Mouse (Mus musculus): ENCODE data around the gene Psme3. TPM values are rescaled to one million over a fixed set of nuclear protein-coding genes. Genes with fewer than 3 reads are reported as not detected.
A peak's percentile ranks its signal among the peaks of the same experiment; 100 is the strongest.

The Psme3 gene
- polyA plus RNA-seq, 1 experiment from 2014 or later, result 84.6 TPM

DNA sequence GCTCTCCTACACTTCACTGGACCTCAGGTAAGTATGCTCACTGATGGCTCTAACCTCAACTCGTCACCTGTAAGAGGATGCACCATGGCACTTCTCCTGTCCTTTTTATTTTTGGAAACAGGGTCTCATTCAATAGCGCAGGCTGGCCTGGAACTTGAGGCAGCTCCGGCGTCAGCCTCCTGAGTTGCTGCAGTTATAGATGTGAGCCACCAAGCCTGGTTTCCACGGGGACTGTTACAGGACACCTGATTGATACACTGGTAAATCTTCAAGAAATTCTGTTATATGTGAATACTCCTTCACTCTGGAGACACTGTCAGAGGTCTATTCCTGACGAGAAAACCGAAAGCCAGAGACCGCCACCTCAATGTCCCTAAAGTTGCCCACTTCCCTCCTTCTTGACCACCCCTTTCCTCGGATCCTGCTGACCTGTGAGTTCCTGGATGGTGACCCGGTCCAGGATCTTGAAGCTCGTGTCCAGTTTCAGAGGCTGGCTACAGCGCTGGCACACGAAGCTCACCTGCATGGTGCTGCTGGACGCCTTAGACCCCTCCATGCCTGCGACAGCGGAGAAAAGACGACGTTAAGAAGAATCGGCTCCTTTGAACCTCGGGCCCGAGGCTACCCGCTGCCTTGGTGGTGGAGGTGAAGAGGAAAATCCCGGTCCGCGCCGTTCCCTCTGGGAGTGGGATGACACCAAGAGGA lies 14.6 kb upstream of the Psme3 start:
- ATAC-seq (ENCODE audit: insufficient number of reproducible peaks, insufficient read depth, low FRiP score, low read depth), result no peak
- 14% methylated on average over 26 of the region's 26 CpGs for WGBS

GRCm38 (mm10) chr11:101302004-101302798 lies 13.8 kb upstream of the Psme3 start, which contains the start of gene Becn1:
Gene Becn1 (minus strand): TSS chr11:101302286.
- 5% methylated on average over 39 of the region's 39 CpGs for WGBS
- Histone ChIP-seq H3K36me3 (ENCODE audit: control insufficient read depth, insufficient read depth, low read length) (peaks cover 13% of the 10 kb centered on the region), H3K9me3 (ENCODE audit: control insufficient read depth, low read depth, low read length) (no peaks in the 10 kb centered on the region), H3K9ac (replicated peaks; ENCODE audit: low read depth, low read length) (peak within 1 kb of the TSS; percentile 74), H3K4me1 (ENCODE audit: control insufficient read depth, insufficient read depth, low read length) (peaks cover 12% of the 10 kb centered on the region), H3K4me3 (ENCODE audit: low read depth, low read length) (peak within 1 kb of the TSS; percentile 86), H3K27ac (ENCODE audit: low read length) (no peak within 1 kb of the TSS), H3K4me2 (replicated peaks; ENCODE audit: low read depth, low read length) (peak within 1 kb of the TSS; percentile 98), H3K27me3 (ENCODE audit: control insufficient read depth, insufficient read depth, low read length) (no peaks in the 10 kb centered on the region)
- peak; percentile 92 for ATAC-seq (ENCODE audit: insufficient number of reproducible peaks, insufficient read depth, low FRiP score, low read depth)

More for the DNA sequence above, 14.6 kb upstream of the Psme3 start:
- Histone ChIP-seq H3K4me1 (ENCODE audit: control insufficient read depth, insufficient read depth, low read length) (peaks cover 12% of the 10 kb centered on the region), H3K36me3 (ENCODE audit: control insufficient read depth, insufficient read depth, low read length) (peaks cover 13% of the 10 kb centered on the region), H3K27ac (ENCODE audit: low read length) (no peak overlapping the region), H3K9me3 (ENCODE audit: control insufficient read depth, low read depth, low read length) (no peaks in the 10 kb centered on the region), H3K4me2 (replicated peaks; ENCODE audit: low read depth, low read length) (peak overlapping the region; percentile 98), H3K9ac (replicated peaks; ENCODE audit: low read depth, low read length) (peak overlapping the region; percentile 74), H3K27me3 (ENCODE audit: control insufficient read depth, insufficient read depth, low read length) (no peaks in the 10 kb centered on the region), H3K4me3 (ENCODE audit: low read depth, low read length) (peak overlapping the region; percentile 86)

DNA sequence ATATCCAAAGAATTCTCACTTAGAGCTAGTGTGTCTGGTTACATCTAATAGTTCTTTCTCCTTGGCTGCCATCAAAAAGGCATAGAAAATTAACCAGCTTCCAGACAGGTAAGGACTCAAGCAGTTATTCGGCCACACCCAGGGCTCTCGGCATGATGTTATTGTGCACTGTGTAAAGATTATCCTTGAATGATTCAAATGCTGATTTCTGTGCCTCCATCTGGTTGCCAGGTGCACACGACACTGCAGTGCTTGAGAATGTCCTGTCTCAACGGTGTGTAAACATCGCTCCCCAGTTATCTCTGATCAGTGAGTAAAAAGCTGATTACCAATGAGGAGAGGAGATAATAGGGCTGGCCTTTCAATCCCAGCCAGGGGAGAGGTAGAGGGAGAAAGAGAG lies 8.3 kb upstream of the Psme3 start:
- H3K36me3 ChIP-seq (ENCODE audit: control insufficient read depth, insufficient read depth, low read length), result no peaks in the 10 kb centered on the region
- no peaks in the 10 kb centered on the region for H3K27me3 ChIP-seq (ENCODE audit: control insufficient read depth, insufficient read depth, low read length)
- H3K9ac ChIP-seq (replicated peaks; ENCODE audit: low read depth, low read length), result no peak overlapping the region
- H3K4me3 ChIP-seq (ENCODE audit: low read depth, low read length), result no peak overlapping the region
- no peak overlapping the region for H3K4me2 ChIP-seq (replicated peaks; ENCODE audit: low read depth, low read length)
- no peaks in the 10 kb centered on the region for H3K9me3 ChIP-seq (ENCODE audit: control insufficient read depth, low read depth, low read length)
- H3K4me1 ChIP-seq (ENCODE audit: control insufficient read depth, insufficient read depth, low read length), result no peaks in the 10 kb centered on the region
- WGBS, result 24% methylated on average over 5 of the region's 5 CpGs
- ATAC-seq (ENCODE audit: insufficient number of reproducible peaks, insufficient read depth, low FRiP score, low read depth), result no peak
- H3K27ac ChIP-seq (ENCODE audit: low read length), result no peak overlapping the region

DNA sequence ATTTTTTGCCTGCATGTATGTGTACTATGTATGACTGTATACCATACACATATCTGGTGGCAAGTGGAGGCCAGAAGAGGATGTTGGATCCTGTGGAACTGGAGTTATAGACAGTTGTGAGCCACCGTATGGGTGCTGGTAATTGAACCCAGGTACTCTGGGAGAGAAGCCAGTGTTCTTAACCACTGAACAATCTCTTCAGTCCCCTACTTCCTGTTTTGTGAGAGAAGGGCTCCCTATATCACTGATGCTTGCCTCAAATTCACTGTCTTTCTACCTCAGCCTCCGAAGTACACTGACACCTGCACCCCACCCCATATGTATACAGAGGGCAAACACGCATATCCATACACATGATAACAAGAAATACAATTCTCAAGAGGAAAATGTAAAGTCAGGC lies 4.9 kb upstream of the Psme3 start:
- Histone ChIP-seq H3K4me3 (ENCODE audit: low read depth, low read length) (no peak overlapping the region), H3K36me3 (ENCODE audit: control insufficient read depth, insufficient read depth, low read length) (no peaks in the 10 kb centered on the region), H3K4me2 (replicated peaks; ENCODE audit: low read depth, low read length) (no peak overlapping the region), H3K27ac (ENCODE audit: low read length) (no peak overlapping the region), H3K9ac (replicated peaks; ENCODE audit: low read depth, low read length) (no peak overlapping the region), H3K4me1 (ENCODE audit: control insufficient read depth, insufficient read depth, low read length) (no peaks in the 10 kb centered on the region), H3K27me3 (ENCODE audit: control insufficient read depth, insufficient read depth, low read length) (no peaks in the 10 kb centered on the region), H3K9me3 (ENCODE audit: control insufficient read depth, low read depth, low read length) (no peaks in the 10 kb centered on the region)
- ATAC-seq (ENCODE audit: insufficient number of reproducible peaks, insufficient read depth, low FRiP score, low read depth), result no peak
- 86% methylated on average over 3 of the region's 3 CpGs for WGBS

- no peak overlapping the region for H3K9ac ChIP-seq (replicated peaks; ENCODE audit: low read depth, low read length)
- H3K4me2 ChIP-seq (replicated peaks; ENCODE audit: low read depth, low read length), result no peak overlapping the region
- H3K9me3 ChIP-seq (ENCODE audit: control insufficient read depth, low read depth, low read length), result no peaks in the 10 kb centered on the region
- WGBS, result 62% methylated on average over 3 of the region's 3 CpGs
- no peaks in the 10 kb centered on the region for H3K36me3 ChIP-seq (ENCODE audit: control insufficient read depth, insufficient read depth, low read length)
- H3K4me3 ChIP-seq (ENCODE audit: low read depth, low read length), result no peak overlapping the region
- peaks cover 4% of the 10 kb centered on the region for H3K4me1 ChIP-seq (ENCODE audit: control insufficient read depth, insufficient read depth, low read length)
- ATAC-seq (ENCODE audit: insufficient number of reproducible peaks, insufficient read depth, low FRiP score, low read depth), result no peak
- no peaks in the 10 kb centered on the region for H3K27me3 ChIP-seq (ENCODE audit: control insufficient read depth, insufficient read depth, low read length)
- no peak overlapping the region for H3K27ac ChIP-seq (ENCODE audit: low read length)
These were observed 3.9 kb upstream of the Psme3 start for GRCm38 (mm10) chr11:101312150-101312549.

DNA sequence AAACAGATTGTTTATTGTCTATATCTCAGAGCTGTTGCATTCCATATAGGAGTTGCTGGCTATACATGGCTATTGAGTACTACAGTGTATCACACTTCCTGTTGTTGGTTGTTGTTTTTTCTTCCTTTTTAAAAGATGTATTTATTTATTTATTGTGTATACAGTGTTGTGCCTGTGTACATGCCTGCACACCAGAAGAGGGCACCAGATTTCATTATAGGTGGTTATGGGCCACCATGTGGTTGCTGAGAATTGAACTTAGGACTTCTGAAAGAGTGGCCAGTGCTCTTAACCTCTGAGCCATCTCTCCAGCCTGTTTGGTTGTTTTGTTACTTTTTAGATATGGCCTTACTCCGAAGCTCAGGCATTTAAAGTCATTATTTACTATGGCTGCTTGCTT lies 1.4 kb upstream of the Psme3 start:
- Histone ChIP-seq H3K4me2 (replicated peaks; ENCODE audit: low read depth, low read length) (no peak overlapping the region), H3K9ac (replicated peaks; ENCODE audit: low read depth, low read length) (no peak overlapping the region), H3K9me3 (ENCODE audit: control insufficient read depth, low read depth, low read length) (no peaks in the 10 kb centered on the region), H3K4me3 (ENCODE audit: low read depth, low read length) (no peak overlapping the region), H3K27ac (ENCODE audit: low read length) (no peak overlapping the region), H3K27me3 (ENCODE audit: control insufficient read depth, insufficient read depth, low read length) (no peaks in the 10 kb centered on the region), H3K4me1 (ENCODE audit: control insufficient read depth, insufficient read depth, low read length) (peaks cover 6% of the 10 kb centered on the region), H3K36me3 (ENCODE audit: control insufficient read depth, insufficient read depth, low read length) (peaks cover 14% of the 10 kb centered on the region)
- ATAC-seq (ENCODE audit: insufficient number of reproducible peaks, insufficient read depth, low FRiP score, low read depth), result no peak
- 94% methylated on average over 1 of the region's 1 CpGs for WGBS

- 84% methylated on average over 8 of the region's 8 CpGs for WGBS
- peaks cover 20% of the 10 kb centered on the region for H3K36me3 ChIP-seq (ENCODE audit: control insufficient read depth, insufficient read depth, low read length)
- peak overlapping the region; percentile 99 for H3K4me3 ChIP-seq (ENCODE audit: low read depth, low read length)
- no peaks in the 10 kb centered on the region for H3K27me3 ChIP-seq (ENCODE audit: control insufficient read depth, insufficient read depth, low read length)
- peak overlapping the region; percentile 76 for H3K27ac ChIP-seq (ENCODE audit: low read length)
- peak overlapping the region; percentile 91 for H3K4me2 ChIP-seq (replicated peaks; ENCODE audit: low read depth, low read length)
- peak overlapping the region; percentile 72 for H3K9ac ChIP-seq (replicated peaks; ENCODE audit: low read depth, low read length)
- peaks cover 6% of the 10 kb centered on the region for H3K4me1 ChIP-seq (ENCODE audit: control insufficient read depth, insufficient read depth, low read length)
- H3K9me3 ChIP-seq (ENCODE audit: control insufficient read depth, low read depth, low read length), result no peaks in the 10 kb centered on the region
- ATAC-seq (ENCODE audit: insufficient number of reproducible peaks, insufficient read depth, low FRiP score, low read depth), result no peak
These were observed 847 bp upstream of the Psme3 start for GRCm38 (mm10) chr11:101315082-101315650.

- Histone ChIP-seq H3K4me1 (ENCODE audit: control insufficient read depth, insufficient read depth, low read length) (peaks cover 6% of the 10 kb centered on the region), H3K9me3 (ENCODE audit: control insufficient read depth, low read depth, low read length) (no peaks in the 10 kb centered on the region), H3K27ac (ENCODE audit: low read length) (peak overlapping the region; percentile 76), H3K27me3 (ENCODE audit: control insufficient read depth, insufficient read depth, low read length) (no peaks in the 10 kb centered on the region), H3K4me2 (replicated peaks; ENCODE audit: low read depth, low read length) (peak overlapping the region; percentile 91), H3K9ac (replicated peaks; ENCODE audit: low read depth, low read length) (peak overlapping the region; percentile 72), H3K4me3 (ENCODE audit: low read depth, low read length) (peak overlapping the region; percentile 99), H3K36me3 (ENCODE audit: control insufficient read depth, insufficient read depth, low read length) (peaks cover 34% of the 10 kb centered on the region)
- under 1% methylated on average over 17 of the region's 17 CpGs for WGBS
- peak; percentile 48; the same call in 1 of the 2 replicates for ATAC-seq (ENCODE audit: insufficient number of reproducible peaks, insufficient read depth, low FRiP score, low read depth)
These were observed 496 bp downstream of the Psme3 start for GRCm38 (mm10) chr11:101316501-101316917.

Measured in stomach, embryonic 14.5 days (tissue).